Mouse (Mus musculus) cerebral cortex, adult 2 months (tissue): ENCODE measurements around the gene Gmeb2.

ENCODE experiments used
- WGBS: fragments of 180-500 bp; shearing (Covaris S2); methylation state at CpG from one replicate; pipeline ENCODE4 v1.1.7; 2018; 5-methylcytosine and 5-hydroxymethylcytosine counted together

Gene Gmeb2

DNA sequence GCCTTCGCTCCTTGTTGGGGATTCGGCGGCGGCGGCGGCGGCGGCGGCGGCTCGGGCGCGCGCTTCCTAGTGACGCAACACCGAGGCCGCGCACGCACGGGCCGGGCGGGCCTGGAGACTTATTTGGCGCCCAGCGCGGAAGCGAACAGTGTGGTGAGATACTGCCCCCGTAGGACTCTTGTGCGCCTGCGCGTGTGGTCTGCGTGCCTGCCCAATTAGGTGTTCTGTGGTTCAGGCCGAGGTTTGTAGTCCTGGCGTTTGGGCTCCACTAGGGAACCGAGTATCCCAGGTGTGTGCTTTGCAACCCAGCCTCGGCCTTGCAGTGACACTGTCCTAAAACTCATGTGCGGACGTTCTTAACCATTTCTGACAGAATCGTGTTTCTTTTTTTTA lies at the start of gene Gmeb2:
TSS of gene Gmeb2 (minus strand) at position 78 of the 393 bp plus-strand sequence.
- 6% methylated on average over 37 of the region's 38 CpGs for WGBS

DNA sequence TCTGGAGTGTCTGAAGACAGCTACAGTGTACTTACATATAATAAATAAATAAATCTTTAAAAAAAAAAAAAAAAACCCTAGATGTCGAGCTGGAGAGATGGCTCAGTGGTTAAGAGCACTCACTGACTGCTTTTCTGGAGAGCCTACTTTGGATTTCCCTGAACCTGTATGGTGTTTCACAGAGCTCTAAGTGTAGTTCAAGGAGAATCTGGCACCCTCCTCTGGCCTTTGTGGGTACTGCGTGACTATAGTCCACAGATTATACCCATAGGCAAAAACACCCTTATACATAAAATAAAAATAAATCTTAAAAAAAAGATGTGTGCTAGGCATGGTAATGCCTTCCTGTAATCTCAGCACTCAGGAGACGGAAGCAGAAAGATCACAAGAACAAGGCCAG lies 46.2 kb upstream of the Gmeb2 start:
- WGBS, result 47% methylated on average over 3 of the region's 3 CpGs

DNA sequence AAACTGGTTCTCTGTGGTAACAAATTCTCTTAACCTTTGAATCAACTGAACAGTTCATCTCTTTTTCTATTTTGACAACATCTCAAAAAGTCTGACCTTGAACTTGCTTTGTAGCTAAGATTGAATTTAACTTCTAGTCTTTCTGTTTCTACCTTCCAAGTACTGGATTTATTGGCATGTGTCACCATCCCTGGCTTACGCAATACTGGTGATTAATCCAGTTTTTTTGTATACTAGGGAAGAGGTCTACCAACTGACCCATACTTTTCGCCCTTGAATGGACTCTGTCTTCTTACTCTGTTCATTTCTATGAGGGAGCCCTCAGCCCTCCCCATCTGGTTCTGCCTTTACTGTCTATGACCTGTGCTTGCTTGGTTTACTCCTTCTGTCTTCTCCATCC lies 38.3 kb upstream of the Gmeb2 start:
- 97% methylated on average over 2 of the region's 2 CpGs for WGBS

DNA sequence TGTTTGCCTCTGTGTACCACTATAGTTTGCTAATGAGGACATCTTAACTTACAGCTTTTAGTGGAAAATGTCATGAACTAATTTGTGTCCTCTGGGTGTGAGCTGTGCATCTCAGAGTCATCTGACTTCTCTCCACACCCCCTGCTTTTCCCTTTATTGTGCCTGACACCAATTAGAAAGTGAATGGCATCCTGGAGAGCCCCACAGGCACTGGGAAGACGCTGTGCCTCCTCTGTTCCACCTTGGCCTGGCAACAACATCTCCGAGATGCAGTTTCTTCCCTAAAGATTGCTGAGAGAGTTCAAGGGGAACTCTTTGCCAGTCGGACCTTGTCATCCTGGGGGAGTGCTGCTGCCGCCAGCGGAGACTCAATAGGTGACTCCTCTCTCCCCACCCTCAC lies 34.3 kb upstream of the Gmeb2 start:
- 84% methylated on average over 5 of the region's 5 CpGs for WGBS

DNA sequence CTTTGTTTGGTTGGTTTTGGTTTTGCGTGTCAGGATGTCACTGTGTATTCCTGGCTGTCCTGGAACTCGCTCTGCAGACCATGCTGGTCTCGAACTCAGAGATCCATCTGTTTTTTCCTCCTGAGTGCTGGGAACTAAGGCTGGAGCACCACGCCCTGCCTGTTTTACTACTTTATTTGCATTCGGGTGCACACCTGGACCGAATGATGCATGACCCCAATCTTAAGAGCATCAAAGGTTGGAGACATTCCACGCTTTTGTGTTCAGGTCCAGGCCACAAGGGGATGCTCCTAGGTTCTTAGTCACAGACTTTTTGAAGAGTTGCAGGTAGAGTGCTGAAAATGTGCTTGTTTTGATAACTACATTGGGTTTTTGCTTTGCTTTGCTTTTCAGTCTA lies 32.3 kb upstream of the Gmeb2 start:
- 15% methylated on average over 7 of the region's 7 CpGs for WGBS

DNA sequence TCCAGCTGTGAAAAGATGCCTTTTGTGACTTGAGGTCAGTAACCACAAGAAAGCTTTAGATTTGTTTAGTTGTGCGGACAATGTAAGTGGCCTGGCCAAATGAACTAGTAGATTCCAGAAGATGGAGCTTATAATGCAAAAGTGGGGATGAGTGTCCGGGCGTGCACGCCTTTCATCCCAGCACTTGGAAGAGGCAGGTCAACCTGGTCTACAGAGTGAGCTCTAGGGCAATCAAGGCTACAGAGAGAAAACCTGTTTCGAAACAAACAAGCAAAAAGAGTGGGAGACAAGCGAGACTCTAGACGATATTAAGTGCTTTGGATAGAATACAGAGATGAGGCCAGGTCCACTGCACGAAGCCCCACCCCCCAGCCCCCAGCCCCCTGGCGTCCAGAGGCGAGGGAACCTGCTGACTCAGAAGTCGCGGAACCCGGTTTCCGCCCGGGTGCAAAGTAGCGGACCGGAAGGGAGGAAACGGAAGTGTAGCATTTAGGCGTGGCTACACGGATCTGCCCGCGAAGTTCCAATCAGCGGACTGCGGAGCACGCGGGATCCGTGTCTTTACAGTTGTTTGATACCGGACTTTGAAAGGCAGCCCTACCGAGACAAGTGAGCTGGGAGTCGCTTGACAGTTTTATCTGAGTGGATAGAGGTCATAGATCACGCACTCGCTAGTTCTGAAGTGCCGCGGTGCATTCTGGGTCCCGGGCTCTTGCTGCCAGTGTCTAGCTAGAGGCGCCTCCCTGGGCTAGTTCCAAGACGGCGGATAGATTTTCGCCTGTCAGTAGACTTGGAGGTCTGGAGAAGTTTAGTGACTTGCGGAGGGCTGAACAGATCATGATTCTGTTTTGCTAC lies 31.6 kb upstream of the Gmeb2 start, which contains the start of gene Rtel1:
TSS of gene Rtel1 (plus strand) at position 492 of the 855 bp plus-strand sequence.
- WGBS, result 5% methylated on average over 40 of the region's 40 CpGs

DNA sequence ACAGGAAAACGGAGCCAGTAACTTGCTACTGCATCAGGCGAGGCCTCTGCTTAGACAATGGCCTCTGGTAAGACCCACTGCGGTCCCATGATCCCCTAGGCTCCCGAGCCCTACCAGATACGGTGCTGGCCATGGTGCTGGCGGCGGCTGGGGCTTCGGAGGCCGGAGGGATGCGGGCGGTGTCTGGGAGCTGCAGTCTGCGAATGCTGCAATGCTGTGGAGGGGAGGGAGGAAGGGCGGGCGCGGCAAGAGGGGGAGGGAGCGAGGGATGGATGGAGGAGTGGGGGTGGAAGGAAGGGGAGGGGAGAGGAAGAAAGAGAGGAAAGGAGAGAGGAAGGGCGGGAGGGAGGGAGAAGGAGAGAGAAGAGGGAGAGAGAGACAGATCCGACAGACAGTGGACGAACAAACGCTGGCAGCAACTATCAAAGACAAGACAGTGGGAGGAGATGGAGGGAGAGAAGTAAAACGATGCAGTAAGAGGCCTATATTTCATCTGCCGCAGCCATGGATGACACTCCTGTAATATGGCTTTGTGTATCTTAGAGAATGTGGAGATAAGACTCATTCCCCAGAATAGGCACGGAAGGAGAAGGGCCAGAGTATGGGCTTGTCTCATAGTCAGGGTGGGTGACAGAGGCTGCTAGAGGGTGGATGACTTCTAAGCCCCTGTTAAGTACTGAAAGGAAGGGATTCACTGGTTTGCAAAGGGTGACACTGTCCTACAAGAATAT lies 26.4 kb upstream of the Gmeb2 start, which contains the start of gene Stmn3:
TSS of gene Stmn3 (minus strand) at position 421 of the 731 bp plus-strand sequence.
- WGBS, result 3% methylated on average over 23 of the region's 23 CpGs

DNA sequence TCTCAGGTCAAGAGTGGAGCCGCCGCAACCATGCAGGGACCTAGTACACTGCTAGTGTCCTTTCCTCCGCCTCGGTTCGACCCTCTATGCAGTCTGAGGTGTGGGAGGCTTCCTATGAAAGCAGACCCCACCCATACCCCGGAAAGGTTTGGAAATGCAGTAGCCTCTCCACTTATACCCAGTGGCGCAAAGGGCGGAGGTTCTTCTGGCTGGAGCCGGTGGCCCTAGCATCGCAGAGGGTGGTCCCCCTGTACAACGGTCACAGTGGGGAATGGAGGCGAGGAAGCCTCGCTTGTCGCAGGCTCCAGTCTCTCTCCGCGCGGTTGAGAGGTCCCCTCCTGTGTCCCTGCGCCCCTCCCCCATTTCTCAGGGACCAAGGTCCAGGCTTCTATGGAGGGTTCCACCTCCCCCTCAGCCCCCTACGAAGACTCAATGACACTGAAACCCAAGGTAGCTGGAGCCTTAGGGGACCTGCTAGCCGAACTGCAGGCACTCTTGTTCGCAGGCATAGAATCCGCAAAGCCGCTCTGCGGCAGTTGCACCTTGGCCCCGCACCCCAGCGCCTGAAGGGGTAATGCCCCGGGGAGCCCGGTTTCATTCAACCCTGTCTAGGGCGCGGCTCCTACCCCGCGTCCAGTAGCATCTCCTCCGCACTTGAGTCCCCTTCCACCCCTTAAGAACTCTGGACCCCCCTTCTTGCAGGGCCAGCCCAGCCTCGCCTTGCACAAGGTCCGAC lies 25.7 kb upstream of the Gmeb2 start:
- WGBS, result 2% methylated on average over 35 of the region's 35 CpGs

DNA sequence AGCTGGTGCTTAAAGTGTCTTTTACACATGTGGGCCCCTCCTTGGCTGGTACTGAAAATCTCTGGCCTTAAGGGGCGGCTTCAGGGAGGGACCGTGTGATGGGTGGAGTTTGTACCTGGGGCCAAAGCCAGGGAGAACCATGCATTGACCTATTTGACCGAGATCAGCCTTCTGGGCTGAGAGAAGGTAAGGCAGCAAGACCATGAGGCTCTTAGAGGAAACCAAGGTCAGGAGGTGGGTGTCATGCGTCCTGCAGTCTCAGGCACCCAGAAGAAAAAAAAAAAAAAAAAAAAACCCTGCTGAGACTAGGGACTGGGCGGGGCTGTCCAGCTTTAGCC lies 25.1 kb upstream of the Gmeb2 start:
- 17% methylated on average over 5 of the region's 5 CpGs for WGBS

DNA sequence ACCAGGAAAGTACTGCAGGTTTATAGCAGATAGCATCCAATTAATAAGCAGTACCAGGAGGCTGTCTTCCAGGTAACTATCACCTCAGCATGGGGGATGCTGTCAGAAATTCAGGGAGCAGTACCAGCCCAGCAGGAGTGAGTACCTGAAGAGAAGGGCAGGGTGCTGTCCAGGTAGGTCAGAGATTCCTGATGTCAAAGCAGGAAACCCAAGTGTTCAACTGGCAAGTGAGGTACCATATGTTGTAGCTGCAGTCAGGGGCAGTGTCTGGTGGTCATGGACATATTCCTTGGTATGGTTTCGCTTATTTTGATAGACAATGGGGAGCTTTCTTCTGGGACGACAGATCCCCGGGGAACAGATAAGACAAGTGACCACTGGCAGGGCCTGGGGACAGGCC lies 24.6 kb upstream of the Gmeb2 start:
- WGBS, result 40% methylated on average over 3 of the region's 3 CpGs

DNA sequence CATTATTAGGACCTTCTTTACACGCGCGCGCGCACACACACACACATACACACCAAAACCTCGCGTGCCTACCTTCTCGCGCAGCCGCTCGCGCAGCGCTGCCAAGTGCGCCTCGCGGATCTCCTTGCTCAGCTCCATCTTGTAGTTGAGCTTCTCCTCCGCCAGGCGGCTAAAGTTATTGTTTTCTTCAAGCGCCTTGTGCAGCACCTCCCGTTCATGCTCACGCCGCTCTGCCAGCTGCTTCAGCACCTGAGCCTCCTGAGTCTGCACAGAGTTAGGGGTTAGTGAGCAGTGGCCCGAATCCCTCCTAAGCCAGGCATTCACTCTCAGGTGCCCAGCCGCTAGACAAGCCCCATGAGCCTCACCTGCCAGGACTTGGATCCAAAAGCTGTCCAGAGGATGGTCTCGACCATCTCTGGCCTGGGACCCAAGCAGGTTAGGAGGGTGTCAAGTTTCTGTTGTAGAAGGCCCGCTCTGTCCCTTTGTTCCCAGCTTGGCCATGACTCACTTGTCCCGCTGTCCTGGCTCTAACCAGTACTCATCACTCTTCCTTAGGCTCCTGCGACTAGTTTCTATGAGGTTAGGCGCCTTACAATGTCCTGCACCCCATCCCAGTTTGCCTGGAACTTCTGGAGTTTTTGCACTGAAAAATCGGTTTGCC lies 19.4 kb upstream of the Gmeb2 start:
- 11% methylated on average over 30 of the region's 30 CpGs for WGBS

DNA sequence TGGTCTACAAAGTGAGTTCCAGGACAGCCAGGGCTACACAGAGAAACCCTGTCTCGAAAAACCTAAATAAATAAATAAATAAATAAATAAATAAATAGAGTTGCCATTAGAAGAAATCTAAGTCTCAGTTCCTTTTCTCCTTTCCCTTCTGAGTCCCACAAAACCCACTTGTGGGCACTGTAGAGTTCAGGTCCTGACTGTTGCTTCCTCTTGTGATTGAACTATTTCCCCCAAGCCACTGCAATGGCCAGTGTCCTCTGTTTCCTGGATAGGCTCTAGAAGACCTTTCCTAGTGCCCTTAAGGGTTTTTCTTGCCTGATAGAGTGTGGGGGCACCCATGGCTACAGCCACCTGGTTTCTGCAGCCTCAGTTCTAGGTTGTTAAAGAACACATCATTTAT lies 17.1 kb upstream of the Gmeb2 start:
- 68% methylated on average over 1 of the region's 1 CpGs for WGBS

DNA sequence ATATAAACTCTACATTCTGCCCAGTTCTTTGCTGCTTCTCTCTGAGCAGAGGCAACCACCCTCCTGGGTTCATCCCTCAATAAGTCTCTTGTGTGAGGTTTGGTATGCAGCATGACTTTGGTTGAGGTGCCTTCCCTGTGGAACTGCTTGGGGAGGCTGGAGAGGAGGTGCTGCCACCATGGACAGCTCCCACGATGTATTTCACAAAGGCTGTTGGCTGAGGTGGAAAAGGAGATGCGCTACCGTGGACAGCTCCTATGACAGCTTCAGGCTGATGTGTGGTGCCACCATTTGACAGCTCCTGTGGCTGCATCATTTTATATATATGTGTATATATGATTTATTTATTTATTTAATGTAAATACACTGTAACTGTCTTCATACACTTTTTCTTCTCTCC lies 14.2 kb upstream of the Gmeb2 start:
- WGBS, result 45% methylated on average over 3 of the region's 3 CpGs

DNA sequence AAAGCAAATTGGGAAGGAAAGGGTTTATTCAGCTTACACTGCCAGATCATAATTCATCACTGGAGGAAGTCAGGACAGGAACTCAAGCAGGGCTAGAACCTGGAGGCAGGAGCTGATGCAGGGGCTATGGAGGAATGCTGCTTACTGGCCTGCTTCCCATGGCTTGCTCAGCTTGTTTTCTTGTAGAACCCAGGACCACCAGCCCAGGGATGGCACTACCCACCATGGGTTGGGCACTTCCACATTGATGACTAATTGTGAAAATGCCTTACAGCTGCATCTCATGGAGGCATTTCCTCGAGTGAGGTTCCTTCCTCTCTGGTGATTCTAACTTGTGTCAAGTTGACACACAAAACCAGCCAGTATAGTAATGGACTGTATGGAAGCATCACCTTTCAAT lies 3.1 kb upstream of the Gmeb2 start:
- 49% methylated on average over 1 of the region's 1 CpGs for WGBS

DNA sequence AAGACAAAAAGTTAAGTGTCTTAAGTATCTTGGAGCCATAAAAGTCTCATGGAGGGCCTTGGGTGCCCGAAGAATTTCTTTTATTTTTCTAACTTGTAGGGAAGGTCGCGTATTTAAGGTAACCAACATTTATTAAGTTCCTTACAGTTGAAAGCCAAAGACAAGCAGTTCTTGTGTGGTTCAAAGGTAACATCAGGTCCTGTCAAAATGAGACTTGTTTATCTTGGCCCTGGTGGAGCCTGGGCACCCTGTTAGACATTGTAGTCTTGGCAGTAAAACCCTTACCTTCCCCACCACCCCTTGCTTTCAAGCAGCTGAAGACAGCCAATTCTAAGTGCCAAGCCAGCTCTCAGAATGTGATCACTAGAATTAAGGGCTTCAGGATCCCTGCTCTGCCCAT lies 856 bp upstream of the Gmeb2 start:
- 74% methylated on average over 3 of the region's 3 CpGs for WGBS

DNA sequence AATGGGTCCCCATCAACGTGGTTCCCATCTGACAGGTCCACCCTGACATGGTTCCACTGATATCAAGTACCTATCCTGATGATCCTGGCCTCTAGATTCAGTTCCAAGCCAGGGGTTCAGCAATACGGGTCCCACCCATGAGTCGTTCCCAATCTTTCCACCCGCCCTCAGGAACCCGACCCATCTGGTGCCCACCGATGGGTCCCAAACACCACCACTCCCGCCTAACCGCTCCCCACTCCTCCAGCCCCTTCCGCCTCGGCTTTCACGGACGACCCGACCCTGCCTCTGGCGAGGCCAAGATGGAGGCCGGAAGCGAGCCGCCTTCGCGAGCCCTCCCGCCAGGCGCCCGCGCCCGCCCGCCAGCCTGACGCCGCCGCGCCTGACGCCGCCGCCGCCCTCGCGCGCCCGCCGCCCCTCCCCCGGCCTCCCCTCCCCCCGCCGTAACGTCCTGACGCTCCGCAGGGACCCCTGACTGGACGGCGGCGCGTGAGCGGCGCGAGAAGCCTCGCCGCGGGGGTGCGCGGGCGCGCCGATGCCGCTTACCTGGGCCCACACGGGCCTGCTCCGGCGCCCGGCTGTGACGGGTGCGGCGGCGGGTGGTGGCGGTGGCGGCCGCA lies 387 bp downstream of the Gmeb2 start:
- 5% methylated on average over 42 of the region's 71 CpGs for WGBS

DNA sequence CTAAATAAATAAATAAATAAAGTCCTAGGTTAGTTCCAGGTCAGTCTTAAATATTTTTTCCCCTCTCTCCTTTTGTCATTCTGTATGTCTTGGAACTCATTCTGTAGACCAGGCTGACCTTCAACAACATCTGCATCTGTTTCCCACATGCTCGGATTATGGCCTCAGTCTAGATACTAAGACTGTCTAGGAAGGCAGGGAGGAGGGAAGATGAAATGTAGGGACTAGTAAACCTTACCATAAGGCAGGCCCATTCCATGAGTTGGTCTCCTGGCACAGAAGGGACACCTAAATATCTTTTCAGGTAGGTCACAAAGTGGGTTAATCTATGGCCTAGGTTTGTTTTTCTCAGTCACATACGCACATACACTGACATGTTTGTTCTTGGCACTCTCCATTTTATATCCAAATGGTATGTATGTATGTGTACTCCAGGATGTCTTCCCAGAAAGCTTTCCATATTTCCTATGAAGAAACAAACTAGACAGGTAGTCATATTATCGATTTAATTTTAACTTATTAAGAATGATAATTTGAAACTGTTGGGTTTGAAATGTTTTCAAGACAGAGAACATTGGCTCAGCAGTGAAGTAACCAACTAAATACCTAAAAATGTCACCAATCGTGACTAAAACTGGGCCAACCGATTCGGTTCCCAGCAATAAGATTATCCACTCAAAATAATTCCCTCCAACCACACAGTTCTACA lies 1.1 kb downstream of the Gmeb2 start:
- 34% methylated on average over 6 of the region's 6 CpGs for WGBS

DNA sequence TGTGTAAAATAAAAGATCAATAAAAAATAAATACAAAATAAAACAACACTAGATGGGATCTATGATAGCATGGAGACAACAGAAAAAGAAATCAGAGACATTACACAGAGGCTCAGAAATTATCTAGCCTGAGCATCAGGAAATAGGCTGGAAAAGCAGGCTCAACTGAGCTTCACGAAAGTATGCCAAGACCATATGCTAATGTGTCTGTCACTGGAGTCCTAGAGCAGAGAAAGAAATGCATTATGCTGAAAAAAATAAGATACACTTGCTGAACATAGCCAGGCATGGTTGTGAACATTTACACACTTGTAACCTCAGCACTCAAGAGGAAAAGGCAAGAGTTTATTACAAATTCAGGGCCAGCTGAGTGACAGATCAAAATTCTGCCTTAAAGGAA lies 7.9 kb downstream of the Gmeb2 start:
- 23% methylated on average over 1 of the region's 1 CpGs for WGBS

DNA sequence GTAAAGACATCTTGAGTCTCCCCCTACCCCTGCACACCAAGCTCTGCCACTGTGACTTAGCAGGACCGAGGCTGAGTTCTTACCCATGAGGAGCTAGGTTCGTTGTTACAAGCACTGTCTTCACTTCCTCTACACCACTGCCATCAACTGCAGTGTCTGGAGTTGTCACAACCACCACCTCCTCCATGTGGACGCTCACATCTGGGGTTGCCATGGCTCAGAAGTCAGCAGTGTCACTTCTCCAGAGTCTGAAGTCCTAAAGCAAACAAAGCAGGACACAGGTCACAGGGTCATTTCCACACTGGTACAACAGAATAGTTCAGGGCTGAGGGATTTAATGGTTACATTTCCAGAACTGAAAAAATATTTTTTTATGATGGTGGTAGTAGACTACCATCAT lies 10.0 kb downstream of the Gmeb2 start:
- 84% methylated on average over 3 of the region's 3 CpGs for WGBS

DNA sequence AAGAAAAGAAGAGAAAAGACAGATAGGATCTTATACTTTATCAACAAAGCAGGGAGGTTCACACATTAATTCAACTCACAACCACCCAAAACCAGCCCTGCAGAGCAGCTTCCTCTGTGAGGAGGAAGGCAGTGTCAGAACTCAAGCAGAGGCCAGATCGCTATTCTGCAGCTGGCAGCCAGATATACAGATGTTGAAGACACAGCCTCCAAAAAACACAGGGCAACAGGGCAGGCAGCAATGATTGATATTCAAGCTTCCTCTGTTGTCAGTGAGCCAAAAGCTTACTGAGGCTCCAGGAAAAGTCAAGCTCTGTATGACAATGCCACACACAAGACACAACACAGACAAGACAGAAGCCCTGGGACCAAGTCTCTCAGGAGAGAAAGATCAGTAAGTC lies 11.1 kb downstream of the Gmeb2 start:
- 74% methylated on average over 1 of the region's 1 CpGs for WGBS

DNA sequence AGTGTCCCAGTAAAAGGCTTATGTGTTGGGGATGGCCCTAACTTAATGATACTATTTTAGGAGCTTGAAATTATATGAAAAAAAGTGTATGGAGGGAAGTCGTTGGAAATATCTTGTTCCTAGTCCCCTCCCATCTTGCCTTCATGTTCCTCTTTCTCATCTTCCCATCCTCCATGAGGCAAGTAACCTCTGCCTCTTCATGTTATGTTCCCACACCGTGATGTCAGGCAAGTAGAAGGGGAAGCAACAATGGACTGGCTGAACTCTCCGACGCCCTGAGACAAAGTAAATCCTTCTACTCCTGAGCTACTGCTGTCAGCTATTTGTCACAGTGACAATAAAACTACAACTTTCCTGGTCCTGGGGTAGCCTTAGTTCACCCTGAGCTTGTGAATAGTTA lies 13.2 kb downstream of the Gmeb2 start:
- WGBS, result 78% methylated on average over 4 of the region's 4 CpGs
